Mouse (Mus musculus): ENCODE measurements around the gene H2-Aa.

Gene H2-Aa

DNA sequence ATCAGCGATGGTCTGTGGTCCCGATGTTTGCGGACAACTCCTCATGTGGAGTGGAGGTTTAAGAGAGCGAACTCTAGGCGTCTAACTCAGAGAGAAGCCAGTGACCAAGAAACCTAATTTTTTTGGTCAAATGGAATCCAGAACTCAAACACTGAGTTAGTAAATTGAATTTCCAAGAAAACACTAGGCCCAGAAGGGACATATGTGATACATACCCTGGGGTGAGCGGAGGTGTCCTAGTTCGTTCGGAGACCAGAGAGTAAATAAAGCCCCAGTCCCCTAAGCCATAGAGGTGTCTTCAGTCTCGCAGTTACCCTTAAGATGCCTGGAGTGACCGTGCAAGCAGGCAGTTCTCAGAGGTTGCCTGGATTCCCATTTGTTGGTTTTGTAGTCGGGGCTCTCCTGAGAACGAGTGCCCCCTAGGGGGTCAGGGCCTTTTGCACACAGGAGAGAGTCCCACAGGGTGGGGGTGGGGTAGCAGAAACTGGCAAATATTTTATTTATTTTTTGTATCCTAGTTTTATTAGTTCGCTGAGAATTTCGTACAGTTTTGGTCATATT, 23.7 kb downstream of the H2-Aa start:
- no peak for DNase-seq (ENCODE audit: low read depth, low spot score)

DNA sequence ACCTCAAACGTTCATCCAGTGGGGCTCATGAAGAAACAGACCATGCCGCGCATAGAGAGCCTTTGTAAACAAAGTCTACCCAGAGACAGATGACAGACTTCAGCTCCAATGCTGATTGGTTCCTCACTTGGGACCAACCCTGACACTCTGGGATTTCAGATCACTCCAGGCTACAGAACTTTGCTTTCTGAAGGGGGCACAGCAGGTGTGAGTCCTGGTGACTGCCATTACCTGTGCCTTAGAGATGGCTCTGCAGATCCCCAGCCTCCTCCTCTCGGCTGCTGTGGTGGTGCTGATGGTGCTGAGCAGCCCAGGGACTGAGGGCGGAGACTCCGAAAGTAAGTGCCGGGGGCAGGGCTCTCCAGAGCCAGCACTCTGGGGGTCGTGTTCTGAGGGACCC, 24.6 kb downstream of the H2-Aa start:
- peak; percentile 86 for DNase-seq (ENCODE audit: low read depth, low spot score)

DNA sequence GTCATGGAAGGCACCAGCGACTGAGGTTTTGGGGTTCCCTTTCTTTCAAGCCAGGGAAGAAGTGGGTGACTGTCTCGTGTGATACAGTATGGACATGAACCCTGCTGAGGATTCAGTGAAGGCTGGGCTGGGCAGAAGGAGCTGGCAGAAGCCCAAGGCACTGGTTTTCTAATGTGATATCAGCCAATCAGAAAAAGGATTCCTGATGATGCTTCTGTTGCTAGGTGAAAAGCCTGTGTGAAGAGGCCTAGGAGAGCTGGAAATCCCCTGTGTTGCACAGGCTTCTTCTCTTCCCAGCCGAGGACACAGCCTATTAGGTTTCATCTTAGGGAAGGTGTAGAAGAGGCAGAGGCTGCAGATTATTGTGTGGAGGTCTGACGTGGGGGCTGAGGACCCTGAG, 26.1 kb downstream of the H2-Aa start:
- peak; percentile 74 for DNase-seq (ENCODE audit: low read depth, low spot score)

DNA sequence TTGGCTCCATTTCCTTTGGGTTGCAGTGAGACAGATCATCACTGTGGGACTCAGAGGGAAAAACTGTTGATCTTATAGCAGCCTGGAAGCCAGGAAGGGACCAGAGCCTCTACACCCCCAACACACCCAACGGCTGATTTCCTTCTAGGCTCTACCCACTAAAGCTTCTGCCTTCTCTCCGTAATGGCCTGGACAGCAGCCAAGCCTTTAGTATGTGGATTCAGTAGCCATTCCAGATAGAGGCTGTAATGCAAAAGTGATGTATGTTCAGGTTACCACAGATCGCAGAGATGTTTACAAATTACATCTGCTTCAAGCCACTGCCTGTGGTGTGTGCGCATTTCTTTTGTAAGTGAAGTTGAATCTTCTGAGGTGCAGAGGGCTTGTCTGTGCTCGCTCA, 27.1 kb downstream of the H2-Aa start:
- no peak for DNase-seq (ENCODE audit: low read depth, low spot score)

- peak; percentile 86 for DNase-seq (ENCODE audit: low read depth, low spot score)
Observed at GRCm38 (mm10) chr17:34257594-34258375, 29.8 kb downstream of the H2-Aa start, which contains the start of gene H2-Ab1. Gene H2-Ab1 (plus strand): TSS chr17:34257689.

DNA sequence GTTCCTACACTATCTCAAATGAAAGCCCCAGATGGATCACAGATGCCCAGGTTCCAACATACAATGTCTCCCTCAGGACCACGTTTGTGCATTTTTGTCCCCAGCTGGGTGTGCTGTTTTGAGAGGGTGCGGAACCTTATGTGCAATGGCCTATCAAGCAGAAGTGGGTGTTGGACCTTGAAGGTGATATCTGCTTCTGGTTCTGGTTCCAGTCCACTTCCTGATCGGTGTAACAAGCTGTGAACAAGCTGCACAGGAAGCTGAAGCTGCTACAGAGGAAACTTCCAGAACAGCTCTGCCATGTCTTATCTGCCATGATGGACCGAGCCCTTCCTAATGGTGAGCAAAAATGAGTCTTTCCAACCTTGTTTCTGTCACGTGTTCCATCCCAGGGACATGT, 31.1 kb downstream of the H2-Aa start:
- no peak for DNase-seq (ENCODE audit: low read depth, low spot score)

GRCm38 (mm10) chr17:34251666-34252065, 36.0 kb downstream of the H2-Aa start:
- DNase-seq (ENCODE audit: low read depth, low spot score), result no peak

DNA sequence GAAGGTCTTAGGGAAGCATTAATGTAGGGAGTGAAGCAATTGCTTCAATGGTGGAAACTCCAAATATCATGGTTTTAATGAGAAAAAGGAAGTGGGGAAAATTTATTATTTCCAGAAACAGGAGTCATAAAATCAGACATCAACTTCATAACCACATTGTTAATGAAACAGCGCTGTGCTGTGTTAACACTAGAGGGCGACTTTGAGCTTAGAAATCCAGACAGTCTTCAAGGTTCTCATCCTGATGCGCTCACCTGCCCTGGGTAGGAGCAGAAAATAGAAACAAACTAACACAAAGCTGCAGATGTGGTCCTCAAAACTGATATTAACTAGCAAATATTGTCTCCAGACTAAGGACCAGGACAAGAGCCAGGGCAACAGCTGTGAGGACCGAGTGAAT, 37.7 kb downstream of the H2-Aa start:
- DNase-seq (ENCODE audit: low read depth, low spot score), result peak; percentile 76

DNA sequence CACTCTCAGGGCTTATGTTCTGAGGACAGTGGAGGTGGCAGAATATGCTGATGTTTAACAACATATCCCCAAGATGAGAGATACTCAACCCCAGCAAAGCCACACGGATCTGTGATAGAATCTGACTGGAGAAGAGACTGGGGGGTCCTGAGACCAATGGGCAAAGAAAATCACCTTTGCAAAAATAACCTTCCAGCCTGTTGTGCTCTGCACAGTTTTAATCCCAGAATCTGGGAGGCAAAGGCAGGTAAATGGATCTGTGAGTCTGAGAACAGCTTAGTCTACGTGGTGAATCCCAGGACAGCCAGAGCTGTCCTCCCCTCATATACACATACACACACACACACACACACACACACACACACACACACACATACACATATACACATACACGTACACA, 38.3 kb downstream of the H2-Aa start:
- DNase-seq (ENCODE audit: low read depth, low spot score), result no peak

- no peak for DNase-seq (ENCODE audit: low read depth, low spot score)
Observed at GRCm38 (mm10) chr17:34248764-34249163, 38.9 kb downstream of the H2-Aa start.

GRCm38 (mm10) chr17:34247047-34247446, 40.6 kb downstream of the H2-Aa start:
- no peak for DNase-seq (ENCODE audit: low read depth, low spot score)

DNA sequence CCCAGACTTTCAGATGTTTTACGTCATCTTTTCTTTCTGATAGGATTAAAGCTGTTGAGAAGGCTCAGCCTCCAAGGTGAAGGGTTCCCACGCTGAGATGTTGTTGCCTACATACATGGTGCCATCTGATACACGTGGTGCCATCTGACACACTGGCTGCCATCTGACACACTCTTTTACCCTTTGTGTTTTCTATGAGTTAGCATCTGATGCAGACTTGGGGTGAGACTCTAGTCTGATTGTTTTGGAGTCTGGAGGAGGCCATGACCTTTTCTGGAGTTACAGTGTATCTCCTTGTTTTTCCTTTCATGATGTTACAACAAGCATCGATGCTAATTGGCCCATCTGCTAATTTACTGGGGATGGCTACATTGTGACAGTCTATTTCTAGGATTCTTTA, 43.0 kb downstream of the H2-Aa start:
- DNase-seq (ENCODE audit: low read depth, low spot score), result no peak

- no peak for DNase-seq (ENCODE audit: low read depth, low spot score)
Observed at GRCm38 (mm10) chr17:34240916-34241315, 46.7 kb downstream of the H2-Aa start.

DNA sequence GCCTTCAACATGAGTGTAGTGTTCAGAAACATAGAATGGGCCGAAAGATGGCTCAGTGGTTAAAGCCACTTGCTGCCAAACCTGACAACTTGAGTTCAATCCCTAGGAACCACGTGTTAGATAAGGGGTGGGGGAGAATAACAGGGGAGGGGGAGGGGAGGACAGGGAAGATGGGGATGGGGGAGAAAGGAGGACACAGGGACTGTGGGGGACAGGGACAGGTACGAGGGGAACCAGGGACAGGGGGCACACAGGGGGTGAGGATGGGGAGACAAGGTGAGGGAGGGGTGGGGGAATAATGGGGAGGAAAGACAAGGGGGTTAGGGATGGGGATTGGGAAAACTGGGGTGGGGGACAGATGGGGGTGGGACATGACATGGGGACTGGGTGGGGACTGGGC, 47.3 kb downstream of the H2-Aa start:
- no peak for DNase-seq (ENCODE audit: low read depth, low spot score)

GRCm38 (mm10) chr17:34239601-34240041, 48.0 kb downstream of the H2-Aa start:
- DNase-seq (ENCODE audit: low read depth, low spot score), result peak; percentile 19

GRCm38 (mm10) chr17:34238706-34239105, 48.9 kb downstream of the H2-Aa start, which contains the start of gene H2-Ob:
Gene H2-Ob (plus strand): TSS chr17:34238903.
- peak; percentile 81 for DNase-seq (ENCODE audit: low read depth, low spot score)

GRCm38 (mm10) chr17:34237741-34238140, 49.9 kb downstream of the H2-Aa start:
- DNase-seq (ENCODE audit: low read depth, low spot score), result no peak

DNA sequence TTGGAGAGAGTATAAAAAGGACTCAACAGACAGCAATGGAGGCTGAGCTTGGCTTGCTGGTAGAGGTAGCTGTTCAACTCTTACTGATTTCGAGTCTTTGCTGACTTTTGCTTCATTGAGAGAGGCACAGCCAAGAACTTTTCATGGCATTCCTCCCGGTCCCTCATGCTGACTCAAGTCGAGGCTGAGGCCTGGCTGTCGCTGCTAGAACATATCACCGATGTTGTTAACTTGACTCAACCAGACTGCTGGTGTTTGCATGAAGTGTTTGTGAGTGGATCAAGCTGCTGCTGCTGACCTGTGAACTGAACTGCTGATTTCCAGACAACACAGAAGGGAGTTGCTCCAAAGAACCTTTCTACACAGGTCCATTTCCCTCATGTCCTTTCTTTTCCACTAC, 50.9 kb downstream of the H2-Aa start:
- peak; percentile 15 for DNase-seq (ENCODE audit: low read depth, low spot score)

DNA sequence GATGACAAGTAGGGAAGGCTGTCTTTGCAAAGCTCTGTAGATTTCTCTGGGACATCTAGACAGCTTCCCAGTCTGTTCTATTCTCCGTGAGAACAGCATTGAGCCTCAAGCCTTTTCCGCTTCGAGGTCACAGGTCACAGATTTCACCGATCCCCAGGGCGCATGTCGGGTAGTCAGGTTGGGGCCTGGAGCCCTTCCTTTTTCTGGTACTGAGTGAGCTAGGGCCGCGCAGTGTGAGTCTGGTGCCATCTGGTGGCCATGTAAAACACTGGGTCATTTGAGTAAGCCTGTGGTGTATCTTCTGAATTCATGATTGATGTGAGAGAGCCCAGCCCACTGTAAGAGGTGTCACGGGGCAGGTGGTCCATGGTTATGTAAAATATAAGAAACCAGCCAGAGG, 52.7 kb downstream of the H2-Aa start:
- peak; percentile 79 for DNase-seq (ENCODE audit: low read depth, low spot score)
